In the genomic region with DNA sequence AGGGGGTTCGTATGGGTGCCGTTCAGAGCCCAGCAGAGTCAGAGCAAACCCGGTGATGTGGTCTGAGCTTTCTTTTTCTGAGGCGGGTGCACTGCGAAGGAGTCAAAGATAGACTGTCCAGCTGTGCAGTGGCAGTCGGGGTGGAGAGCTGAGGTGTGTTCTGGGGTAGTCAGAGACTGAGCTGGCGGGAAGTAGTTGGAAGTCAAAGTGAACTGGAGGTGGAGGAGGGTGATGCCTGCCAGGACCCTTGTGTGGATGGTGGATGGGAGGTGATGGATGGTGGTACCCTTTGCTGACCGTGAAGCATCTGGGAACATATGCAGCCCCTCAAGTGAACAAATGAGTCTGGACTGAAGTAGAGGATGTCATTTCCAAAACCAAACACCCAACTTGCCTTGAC, we compare ENCODE assay signal across 13 mouse cellular contexts. TPM values are rescaled to one million over a fixed set of nuclear protein-coding genes. Genes with fewer than 3 reads are reported as not detected.
DNase-seq lines count a peak whose midpoint lies in the region; ATAC-seq and TF ChIP-seq lines count a peak whose summit lies in the region.
"Had no signal": no experiment of that assay in that cellular context is flagged by ENCODE, and none has a peak within 500 bp of the region (broad histone marks: within the 10 kb centered on the region; RNA-seq: fewer than 3 reads in every experiment).

No protein-coding gene starts in this region.

- no peak overlapping the region for H3K4me2 ChIP-seq in forebrain, embryonic 16.5 days (ENCODE audit: low read length)
- no peak overlapping the region for H3K4me2 ChIP-seq in forebrain, embryonic 15.5 days (replicated peaks)
- peak overlapping the region; percentile 34; the same call in 1 of the 2 replicates for H3K4me2 ChIP-seq in heart, postnatal 0 days (ENCODE audit: low read depth, low read length)
- peak overlapping the region; percentile 42 for H3K4me2 ChIP-seq in CH12.LX (ENCODE audit: insufficient read depth, low read depth, poor library complexity, severe bottlenecking)
- peak overlapping the region; percentile 39 for H3K4me2 ChIP-seq in limb, embryonic 12.5 days
- no peak overlapping the region for H3K4me2 ChIP-seq in liver, embryonic 11.5 days
- H3K4me2 ChIP-seq: kidney, embryonic 15.5 days; midbrain, embryonic 11.5 days had no signal

- no peak for TF ChIP-seq EP300 in heart, postnatal 0 days (IDR thresholded peaks at IDR 0.05; ENCODE audit: low read depth)
- TF ChIP-seq EP300 in CH12.LX (IDR thresholded peaks at IDR 0.05; ENCODE audit: low read length): no peak

- 0 out of 2 replicates have a peak, but pooled peaks have one; percentile 2 for ATAC-seq in forebrain, embryonic 16.5 days
- no peak for ATAC-seq in forebrain, embryonic 15.5 days (replicated peaks)
- ATAC-seq in heart, postnatal 0 days (ENCODE audit: insufficient read depth, low read depth): no peak
- no peak for ATAC-seq in limb, embryonic 12.5 days (ENCODE audit: insufficient number of reproducible peaks, insufficient read depth, low FRiP score, low TSS enrichment, low read depth)
- no peak for ATAC-seq in liver, embryonic 11.5 days (replicated peaks; ENCODE audit: low FRiP score)
- ATAC-seq: Patski had no signal

- H3K4me1 ChIP-seq in forebrain, embryonic 16.5 days (replicated peaks; ENCODE audit: control insufficient read depth, insufficient read depth, low read length): no peaks in the 10 kb centered on the region; the same call in 1 of the 2 replicates
- peaks cover 9% of the 10 kb centered on the region for H3K4me1 ChIP-seq in forebrain, embryonic 15.5 days
- H3K4me1 ChIP-seq in heart, postnatal 0 days (ENCODE audit: control insufficient read depth, insufficient read depth): peaks cover 49% of the 10 kb centered on the region
- H3K4me1 ChIP-seq in CH12.LX (ENCODE audit: control insufficient read depth in 1 of 2, insufficient read depth in 2 of 2): peaks cover 16 to 76% of the 10 kb centered on the region in 2 experiments
- peaks cover 38% of the 10 kb centered on the region for H3K4me1 ChIP-seq in limb, embryonic 12.5 days (replicated peaks)
- H3K4me1 ChIP-seq in liver, embryonic 11.5 days (replicated peaks; ENCODE audit: control insufficient read depth, insufficient read depth, low read length): no peaks in the 10 kb centered on the region

- DNase-seq in heart, postnatal 0 days (ENCODE audit: low spot score): no peak
- no peak for DNase-seq in heart, adult 9 months (ENCODE audit: low spot score in 2 of 2)
- no peak for DNase-seq in CH12.LX (ENCODE audit: extremely low read depth)
- DNase-seq in liver, embryonic 11.5 days (ENCODE audit: low spot score): no peak
- DNase-seq in left cerebral cortex, postnatal 25 days (ENCODE audit: low spot score in 2 of 2): no peak
- DNase-seq: cerebellum, postnatal 14 days had no signal

- WGBS in forebrain, embryonic 16.5 days: 88% methylated on average over 8 of the region's 8 CpGs
- 86% methylated on average over 8 of the region's 8 CpGs for WGBS in forebrain, embryonic 15.5 days
- 57% methylated on average over 8 of the region's 8 CpGs for WGBS in heart, postnatal 0 days
- 57% methylated on average over 8 of the region's 8 CpGs for WGBS in limb, embryonic 12.5 days
- 73% methylated on average over 8 of the region's 8 CpGs for WGBS in liver, embryonic 11.5 days

- no peak overlapping the region for H3K4me3 ChIP-seq in forebrain, embryonic 16.5 days (replicated peaks; ENCODE audit: low read length)
- no peak overlapping the region for H3K4me3 ChIP-seq in forebrain, embryonic 15.5 days
- 0 out of 2 replicates have a peak overlapping the region, but pooled peaks have one; percentile 8 for H3K4me3 ChIP-seq in heart, postnatal 0 days (ENCODE audit: low read depth, low read length)
- H3K4me3 ChIP-seq in CH12.LX (replicated peaks in 1 of 3; ENCODE audit: low read depth in 2 of 3, low read length in 2 of 3, poor library complexity in 1 of 3): no peak overlapping the region
- H3K4me3 ChIP-seq in limb, embryonic 12.5 days (replicated peaks): no peak overlapping the region
- H3K4me3 ChIP-seq in liver, embryonic 11.5 days (ENCODE audit: low read depth, low read length): no peak overlapping the region
- H3K4me3 ChIP-seq: kidney, embryonic 15.5 days; left cerebral cortex, adult 2 months had no signal

- H3K9ac ChIP-seq in forebrain, embryonic 16.5 days (replicated peaks; ENCODE audit: low read depth, low read length): no peak overlapping the region
- H3K9ac ChIP-seq in forebrain, embryonic 15.5 days (replicated peaks): no peak overlapping the region
- H3K9ac ChIP-seq in heart, postnatal 0 days (replicated peaks; ENCODE audit: low read depth, low read length): no peak overlapping the region
- no peak overlapping the region for H3K9ac ChIP-seq in CH12.LX (ENCODE audit: insufficient read depth, low read depth)
- H3K9ac ChIP-seq in limb, embryonic 12.5 days (replicated peaks): no peak overlapping the region
- H3K9ac ChIP-seq in liver, embryonic 11.5 days (ENCODE audit: low read depth, low read length): no peak overlapping the region
- H3K9ac ChIP-seq: kidney, embryonic 15.5 days had no signal

- no peak for TF ChIP-seq RAD21 in CH12.LX (IDR thresholded peaks at IDR 0.05; ENCODE audit: low read depth, low read length)

- in situ Hi-C loops in CH12.LX (cut with MboI; ENCODE audit: low pct_ligation_motif_present, low pct_unique_long_range_greater_than_20kb, low sequenced_read_pairs): no loop called here

- H3K27ac ChIP-seq in forebrain, embryonic 16.5 days (ENCODE audit: low read length): no peak overlapping the region
- H3K27ac ChIP-seq in forebrain, embryonic 15.5 days (replicated peaks): no peak overlapping the region
- H3K27ac ChIP-seq in heart, postnatal 0 days (ENCODE audit: low read depth): peak overlapping the region; percentile 52
- no peak overlapping the region for H3K27ac ChIP-seq in CH12.LX (ENCODE audit: insufficient read depth, low read depth)
- peak overlapping the region; percentile 60 for H3K27ac ChIP-seq in limb, embryonic 12.5 days
- no peak overlapping the region for H3K27ac ChIP-seq in liver, embryonic 11.5 days (ENCODE audit: low read depth, low read length)
- H3K27ac ChIP-seq: kidney, embryonic 15.5 days; left cerebral cortex, adult 2 months had no signal

- no peaks in the 10 kb centered on the region for H3K9me3 ChIP-seq in forebrain, embryonic 16.5 days (ENCODE audit: control insufficient read depth, low read length)
- H3K9me3 ChIP-seq in forebrain, embryonic 15.5 days: no peaks in the 10 kb centered on the region
- H3K9me3 ChIP-seq in heart, postnatal 0 days (replicated peaks; ENCODE audit: control insufficient read depth, low read length): no peaks in the 10 kb centered on the region
- H3K9me3 ChIP-seq in CH12.LX (replicated peaks; ENCODE audit: low read length): no peaks in the 10 kb centered on the region
- no peaks in the 10 kb centered on the region for H3K9me3 ChIP-seq in limb, embryonic 12.5 days
- H3K9me3 ChIP-seq in liver, embryonic 11.5 days (ENCODE audit: control insufficient read depth, low read length): no peaks in the 10 kb centered on the region
- H3K9me3 ChIP-seq: kidney, embryonic 15.5 days had no signal

- H3K36me3 ChIP-seq in forebrain, embryonic 16.5 days (ENCODE audit: control insufficient read depth, insufficient read depth): no peaks in the 10 kb centered on the region
- H3K36me3 ChIP-seq in forebrain, embryonic 15.5 days: no peaks in the 10 kb centered on the region
- H3K36me3 ChIP-seq in heart, postnatal 0 days (replicated peaks; ENCODE audit: control insufficient read depth, insufficient read depth, low read length): no peaks in the 10 kb centered on the region
- peaks cover 0 to 2% of the 10 kb centered on the region in 2 experiments for H3K36me3 ChIP-seq in CH12.LX (replicated peaks in 1 of 2; ENCODE audit: control insufficient read depth in 1 of 2, insufficient read depth in 1 of 2, low read length in 1 of 2)
- no peaks in the 10 kb centered on the region for H3K36me3 ChIP-seq in limb, embryonic 12.5 days
- no peaks in the 10 kb centered on the region for H3K36me3 ChIP-seq in liver, embryonic 11.5 days (ENCODE audit: control insufficient read depth, insufficient read depth, low read length)
- H3K36me3 ChIP-seq: kidney, embryonic 15.5 days had no signal

- dilution Hi-C loops in CH12.LX (cut with MboI; ENCODE audit: extremely low pct_ligation_motif_present, extremely low pct_unique_long_range_greater_than_20kb, low sequenced_read_pairs): no loop called here

- intact Hi-C loops in left cerebral cortex, postnatal 25 days (cut with DNase I): no loop called here

- no peak for TF ChIP-seq CTCF in heart, postnatal 0 days (IDR thresholded peaks at IDR 0.05; ENCODE audit: low read depth)
- TF ChIP-seq CTCF in CH12.LX (conservative IDR thresholded peaks at IDR 0.05 in 1 of 2, IDR thresholded peaks at IDR 0.05 in 1 of 2; ENCODE audit: low read depth in 2 of 2, low read length in 2 of 2): no peak

- H3K79me2 ChIP-seq in CH12.LX (replicated peaks; ENCODE audit: control insufficient read depth, extremely low read depth, insufficient read depth, poor library complexity, severe bottlenecking): no peaks in the 10 kb centered on the region

- no peak for TF ChIP-seq POLR2A in CH12.LX (IDR thresholded peaks at IDR 0.05; ENCODE audit: low read depth, low read length)

- no peaks in the 10 kb centered on the region for H3K27me3 ChIP-seq in forebrain, embryonic 16.5 days (replicated peaks; ENCODE audit: control insufficient read depth, insufficient read depth, low read length)
- H3K27me3 ChIP-seq in forebrain, embryonic 15.5 days: no peaks in the 10 kb centered on the region
- H3K27me3 ChIP-seq in heart, postnatal 0 days (ENCODE audit: control insufficient read depth, insufficient read depth, low read length): no peaks in the 10 kb centered on the region
- H3K27me3 ChIP-seq in CH12.LX (replicated peaks): no peaks in the 10 kb centered on the region
- H3K27me3 ChIP-seq in limb, embryonic 12.5 days: peaks cover 18% of the 10 kb centered on the region; the same call in 1 of the 2 replicates
- peaks cover 2% of the 10 kb centered on the region; the same call in 1 of the 2 replicates for H3K27me3 ChIP-seq in liver, embryonic 11.5 days (replicated peaks; ENCODE audit: control insufficient read depth, insufficient read depth, low read length)
- H3K27me3 ChIP-seq: kidney, embryonic 15.5 days; Patski had no signal

TF ChIP-seq in CH12.LX, 34 proteins besides CTCF, POLR2A, EP300 and RAD21 (continues in another document):
- no peak for TF ChIP-seq ZNF384 (IDR thresholded peaks at IDR 0.05; ENCODE audit: low read depth, low read length)

RNA-seq across cellular contexts. Expression of gene Gsn, which starts 9.6 kb away (rescaled TPM):
- polyA plus RNA-seq in forebrain, embryonic 16.5 days (2015; fragmentation: Nextera tagmentation; extraction: Ambion mirVana): 16.7 and 22.3 TPM in 2 replicates
- polyA plus RNA-seq in forebrain, embryonic 15.5 days (2015; fragmentation: Nextera tagmentation; extraction: Ambion mirVana): 18.0 and 18.1 TPM in 2 replicates
- 454 and 460 TPM in 2 replicates for total RNA-seq in heart, postnatal 0 days (2014; rRNA removed; ENCODE audit: low replicate concordance)
- 255 and 259 TPM in 2 replicates for polyA plus RNA-seq in heart, postnatal 0 days (2015; fragmentation: Nextera tagmentation; extraction: Ambion mirVana)
- 41.0 and 54.2 TPM in 2 replicates for total RNA-seq in CH12.LX (2012; rRNA removed)
- total RNA-seq in CH12.LX (2014; rRNA removed): 37.5 and 42.9 TPM in 2 replicates
- 22.6 and 24.2 TPM in 2 replicates for polyA plus RNA-seq in CH12.LX (2012; ENCODE audit: insufficient read length, low read depth)
- 45.2 and 52.5 TPM in 2 replicates for polyA plus RNA-seq in limb, embryonic 12.5 days (2016; fragmentation: Nextera tagmentation; extraction: Ambion mirVana)
- 76.4 and 85.4 TPM in 2 replicates for polyA plus RNA-seq in liver, embryonic 11.5 days (2014; fragmentation: Nextera tagmentation; extraction: Ambion mirVana)
- 10 to 100 TPM; 63.5 to 75.4 TPM for total RNA-seq in left cerebral cortex, postnatal 25 days (2021)

Comparison
In these comparisons a context has a peak if more than half of its experiments do, and no peak if none do; other contexts are left out.
1. H3K27ac ChIP-seq: peak in heart, postnatal 0 days (single experiment) and limb, embryonic 12.5 days (single experiment); none in forebrain, embryonic 16.5 days (single experiment), forebrain, embryonic 15.5 days (single experiment), CH12.LX (single experiment) and liver, embryonic 11.5 days (single experiment).
2. H3K4me2 ChIP-seq: peak in heart, postnatal 0 days (single experiment), CH12.LX (single experiment) and limb, embryonic 12.5 days (single experiment); none in forebrain, embryonic 16.5 days (single experiment), forebrain, embryonic 15.5 days (single experiment) and liver, embryonic 11.5 days (single experiment).